In the genomic region with DNA sequence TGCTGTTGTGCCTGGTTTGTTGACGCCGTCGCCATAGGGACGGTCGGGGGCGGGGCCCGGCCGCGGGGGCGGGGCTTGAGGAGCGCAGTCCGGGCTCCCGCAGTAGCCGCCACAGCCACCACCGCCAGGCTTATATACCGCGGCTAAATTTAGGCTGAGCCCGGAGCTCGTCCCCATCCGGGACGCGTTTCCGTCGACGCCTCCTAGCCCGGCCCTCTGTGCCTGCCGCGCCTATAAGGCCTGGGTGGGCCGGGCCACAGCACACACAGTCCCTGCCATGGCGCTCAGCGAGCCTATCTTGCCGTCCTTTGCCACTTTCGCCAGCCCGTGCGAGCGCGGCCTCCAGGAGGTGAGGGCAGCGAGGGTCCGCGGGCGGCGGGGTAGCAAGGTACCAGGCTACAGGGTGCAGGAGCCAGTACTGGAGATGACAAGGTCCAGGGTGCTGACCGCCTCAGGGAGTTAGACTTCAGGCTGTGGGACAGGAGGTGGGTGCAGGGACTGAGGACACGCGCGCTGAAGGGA, we compare ENCODE assay signal across 8 mouse cellular contexts. TPM values are rescaled to one million over a fixed set of nuclear protein-coding genes. Genes with fewer than 3 reads are reported as not detected.
DNase-seq lines count a peak whose midpoint lies in the region; ATAC-seq and TF ChIP-seq lines count a peak whose summit lies in the region.

A gene (plus strand): TSS at position 233 of the 522 bp plus-strand sequence.

- peaks cover 29% of the 10 kb centered on the region for H3K4me1 ChIP-seq in hindbrain, embryonic 12.5 days
- 0 out of 2 replicates have a peak, but pooled peaks cover 3% of the 10 kb centered on the region for H3K4me1 ChIP-seq in lung, postnatal 0 days (ENCODE audit: insufficient read depth, low read depth, low read length)

- TF ChIP-seq CTCF in lung, postnatal 0 days (IDR thresholded peaks at IDR 0.05): peak; percentile 9; the same call in 1 of the 2 replicates

- peak within 1 kb of the TSS; percentile 88 for H3K4me2 ChIP-seq in hindbrain, embryonic 12.5 days (replicated peaks)
- H3K4me2 ChIP-seq in lung, postnatal 0 days (replicated peaks; ENCODE audit: low read depth, low read length): peak within 1 kb of the TSS; percentile 82

- TF ChIP-seq EP300 in lung, postnatal 0 days (IDR thresholded peaks at IDR 0.05): no peak

- H3K36me3 ChIP-seq in hindbrain, embryonic 12.5 days: no peaks in the 10 kb centered on the region
- H3K36me3 ChIP-seq in lung, postnatal 0 days (ENCODE audit: insufficient read depth, low read length): 0 out of 2 replicates have a peak, but pooled peaks cover 16% of the 10 kb centered on the region

- peaks cover 51% of the 10 kb centered on the region for H3K27me3 ChIP-seq in hindbrain, embryonic 12.5 days
- 0 out of 2 replicates have a peak, but pooled peaks cover 7% of the 10 kb centered on the region for H3K27me3 ChIP-seq in lung, postnatal 0 days (replicated peaks; ENCODE audit: insufficient read depth, low read length)

- ATAC-seq in hindbrain, embryonic 12.5 days (ENCODE audit: low FRiP score): peak; percentile 92
- ATAC-seq in lung, postnatal 0 days: peak; percentile 97

- no peaks in the 10 kb centered on the region for H3K9me3 ChIP-seq in hindbrain, embryonic 12.5 days (replicated peaks)
- no peaks in the 10 kb centered on the region for H3K9me3 ChIP-seq in lung, postnatal 0 days (ENCODE audit: low read length)

- H3K27ac ChIP-seq in hindbrain, embryonic 12.5 days: no peak within 1 kb of the TSS
- peak within 1 kb of the TSS; percentile 93 for H3K27ac ChIP-seq in lung, postnatal 0 days (ENCODE audit: low read length)

- peak within 1 kb of the TSS; percentile 49 for H3K4me3 ChIP-seq in hindbrain, embryonic 12.5 days
- H3K4me3 ChIP-seq in lung, postnatal 0 days (ENCODE audit: low read depth, low read length): peak within 1 kb of the TSS; percentile 79

- H3K9ac ChIP-seq in hindbrain, embryonic 12.5 days: peak within 1 kb of the TSS; percentile 64
- H3K9ac ChIP-seq in lung, postnatal 0 days (replicated peaks; ENCODE audit: low read depth): peak within 1 kb of the TSS; percentile 77

- 1% methylated on average over 41 of the region's 46 CpGs for WGBS in hindbrain, embryonic 12.5 days
- WGBS in lung, postnatal 0 days: 1% methylated on average over 35 of the region's 46 CpGs

- DNase-seq in R1 (ENCODE audit: low read depth, low spot score): peak; percentile 98
- peak; percentile 80 for DNase-seq in cerebellum, postnatal 14 days
- peak; percentile 83 to 84 for DNase-seq in frontal cortex, postnatal 14 days (ENCODE audit: low spot score in 2 of 2)
- DNase-seq in layer of hippocampus, postnatal 10 days (ENCODE audit: low spot score in 2 of 2): peak; percentile 81 to 89
- DNase-seq in lung, postnatal 0 days (ENCODE audit: low spot score): peak; percentile 99
- peak; percentile 90 for DNase-seq in ovary, postnatal 10 days (ENCODE audit: low spot score)
- DNase-seq in thymus, postnatal 0 days (ENCODE audit: low spot score): peak; percentile 90

RNA-seq across cellular contexts. Expression of the gene that starts here (rescaled TPM):
- 9.4 and 10.3 TPM in 2 replicates for polyA plus RNA-seq in hindbrain, embryonic 12.5 days (2016; fragmentation: Nextera tagmentation; extraction: Ambion mirVana)
- total RNA-seq in layer of hippocampus, postnatal 10 days (2021): 10 to 100 TPM; 19.5 to 21.4 TPM
- 65.3 and 74.1 TPM in 2 replicates for polyA plus RNA-seq in lung, postnatal 0 days (2015; fragmentation: Nextera tagmentation; extraction: Ambion mirVana)
- 16.8 and 21.4 TPM in 2 replicates for polyA plus RNA-seq in thymus, postnatal 0 days (2015; fragmentation: Nextera tagmentation; extraction: Ambion mirVana)
